Mouse (Mus musculus): ENCODE results near the gene Dmpk. TPM values are rescaled to one million over a fixed set of nuclear protein-coding genes. Genes with fewer than 3 reads are reported as not detected.

Dmpk gene
- polyA plus RNA-seq, 1 experiment from 2014 or later: 36.0 TPM

DNA sequence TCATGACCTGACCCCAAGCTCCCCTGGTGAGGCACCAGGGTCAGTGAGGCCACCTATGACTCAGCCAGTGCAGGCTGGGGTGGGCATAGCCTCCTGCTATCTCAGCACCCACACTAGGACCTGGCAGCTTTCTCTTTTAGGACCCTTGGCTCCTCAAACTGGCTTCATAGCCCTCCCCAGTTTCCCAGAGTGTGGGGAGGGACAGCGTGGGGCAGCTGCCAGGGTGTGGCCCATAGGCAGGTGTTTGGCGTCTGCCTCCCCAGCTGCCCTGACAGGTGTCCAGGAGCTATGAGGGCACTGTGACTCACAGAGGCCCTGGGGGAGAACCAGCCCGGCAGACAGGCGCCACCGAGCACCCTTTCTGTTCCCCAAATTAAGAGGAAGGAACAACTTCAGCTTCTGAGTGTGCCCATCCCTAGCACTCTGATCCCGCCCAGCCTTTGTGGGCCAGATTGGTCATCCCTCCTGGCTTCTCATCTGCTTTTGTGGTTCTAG, 675 bp downstream of the Dmpk start:
- peak overlapping the region; percentile 55 for H3K4me2 ChIP-seq (ENCODE audit: low read length)
- H3K9ac ChIP-seq (ENCODE audit: low read length): peak overlapping the region; percentile 64
- H3K36me3 ChIP-seq (ENCODE audit: control insufficient read depth, insufficient read depth, low read length): peaks cover 65% of the 10 kb centered on the region
- H3K4me1 ChIP-seq (ENCODE audit: control insufficient read depth in 2 of 2, insufficient read depth in 2 of 2, low read length in 2 of 2): peaks cover 35 to 51% of the 10 kb centered on the region in 2 experiments
- no peaks in the 10 kb centered on the region for H3K27me3 ChIP-seq (ENCODE audit: control insufficient read depth, insufficient read depth, low read length)
- ATAC-seq (ENCODE audit: insufficient number of reproducible peaks, insufficient read depth, low FRiP score, low read depth): no peak
- no peaks in the 10 kb centered on the region for H3K9me3 ChIP-seq (ENCODE audit: control insufficient read depth, low read length)
- 67% methylated on average over 6 of the region's 6 CpGs for WGBS
- H3K4me3 ChIP-seq (ENCODE audit: control insufficient read depth in 1 of 2, insufficient read depth in 1 of 2, low read depth in 1 of 2, low read length in 2 of 2): peak overlapping the region; percentile 29 to 30
- H3K27ac ChIP-seq (replicated peaks in 1 of 2; ENCODE audit: control insufficient read depth in 1 of 2, insufficient read depth in 1 of 2, low read depth in 2 of 2, low read length in 2 of 2): peak overlapping the region; percentile 50 to 78

DNA sequence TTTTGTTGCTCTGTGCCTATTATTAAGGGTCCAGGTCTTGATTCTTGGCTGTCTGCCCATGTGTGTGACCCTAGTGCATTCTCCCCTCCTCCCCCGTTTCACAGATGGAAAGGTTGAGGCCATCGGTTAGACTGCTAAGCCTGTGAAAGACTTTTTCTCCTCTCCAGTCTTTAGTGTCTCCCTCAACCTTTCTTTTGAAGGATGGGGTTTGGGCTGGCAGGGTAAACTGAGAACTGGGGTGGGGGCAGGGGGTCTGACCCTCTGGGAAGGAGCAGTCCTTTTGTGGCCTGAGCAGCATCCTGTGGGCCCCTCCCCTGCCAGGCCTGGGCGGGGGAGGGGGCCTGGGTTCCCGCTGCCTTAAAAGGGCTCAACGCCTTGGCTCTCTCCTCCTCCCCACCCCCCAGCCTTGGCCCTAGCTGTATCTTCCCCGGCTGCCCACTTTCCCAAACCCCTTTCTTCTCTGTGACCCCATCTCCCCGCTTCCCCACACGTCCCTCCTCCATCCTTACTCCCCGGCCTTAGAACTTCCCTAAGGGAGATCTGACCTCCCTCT, 1.3 kb downstream of the Dmpk start:
- Histone ChIP-seq H3K4me3 (ENCODE audit: control insufficient read depth in 1 of 2, insufficient read depth in 1 of 2, low read depth in 1 of 2, low read length in 2 of 2) (0 out of 4 replicates have a peak overlapping the region, but pooled peaks of 1 of the 2 experiments have one; percentile 2), H3K9ac (ENCODE audit: low read length) (peak overlapping the region; percentile 48), H3K27me3 (ENCODE audit: control insufficient read depth, insufficient read depth, low read length) (no peaks in the 10 kb centered on the region), H3K36me3 (ENCODE audit: control insufficient read depth, insufficient read depth, low read length) (peaks cover 65% of the 10 kb centered on the region), H3K4me2 (ENCODE audit: low read length) (peak overlapping the region; percentile 55), H3K4me1 (ENCODE audit: control insufficient read depth in 2 of 2, insufficient read depth in 2 of 2, low read length in 2 of 2) (peaks cover 35 to 47% of the 10 kb centered on the region in 2 experiments), H3K9me3 (ENCODE audit: control insufficient read depth, low read length) (no peaks in the 10 kb centered on the region), H3K27ac (replicated peaks in 1 of 2; ENCODE audit: control insufficient read depth in 1 of 2, insufficient read depth in 1 of 2, low read depth in 2 of 2, low read length in 2 of 2) (peak overlapping the region in 1 of 2 experiments; percentile 78; a peak in 2 of 4 replicates)
- 21% methylated on average over 9 of the region's 9 CpGs for WGBS
- ATAC-seq (ENCODE audit: insufficient number of reproducible peaks, insufficient read depth, low FRiP score, low read depth): no peak

DNA sequence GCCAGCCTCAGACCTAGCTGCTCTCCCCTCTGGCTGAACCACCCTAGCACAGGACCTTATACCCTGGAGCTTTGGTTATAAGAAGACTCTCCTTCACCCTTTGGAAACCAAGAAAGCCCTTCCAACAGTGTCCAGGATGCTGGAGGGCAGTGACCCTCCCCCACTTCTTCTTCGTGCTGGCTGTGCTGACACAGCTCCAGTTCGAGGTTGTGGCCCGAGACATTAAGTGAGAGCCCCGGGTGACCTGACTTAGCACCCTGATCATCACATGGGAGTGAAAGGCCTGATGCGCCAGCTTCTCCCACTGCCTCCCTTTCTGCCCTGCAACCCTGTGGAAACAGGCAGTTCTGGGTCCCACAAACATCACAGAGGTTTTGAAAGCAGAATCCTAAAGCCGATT, 1.8 kb downstream of the Dmpk start:
- Histone ChIP-seq H3K4me1 (ENCODE audit: control insufficient read depth in 2 of 2, insufficient read depth in 2 of 2, low read length in 2 of 2) (peaks cover 35 to 47% of the 10 kb centered on the region in 2 experiments), H3K27me3 (ENCODE audit: control insufficient read depth, insufficient read depth, low read length) (no peaks in the 10 kb centered on the region), H3K4me3 (ENCODE audit: control insufficient read depth in 1 of 2, insufficient read depth in 1 of 2, low read depth in 1 of 2, low read length in 2 of 2) (no peak overlapping the region), H3K27ac (replicated peaks in 1 of 2; ENCODE audit: control insufficient read depth in 1 of 2, insufficient read depth in 1 of 2, low read depth in 2 of 2, low read length in 2 of 2) (peak overlapping the region in 1 of 2 experiments; percentile 46; a peak in 2 of 4 replicates), H3K9me3 (ENCODE audit: control insufficient read depth, low read length) (no peaks in the 10 kb centered on the region), H3K36me3 (ENCODE audit: control insufficient read depth, insufficient read depth, low read length) (peaks cover 64% of the 10 kb centered on the region), H3K9ac (ENCODE audit: low read length) (peak overlapping the region; percentile 48), H3K4me2 (ENCODE audit: low read length) (peak overlapping the region; percentile 55)
- 8% methylated on average over 6 of the region's 6 CpGs for WGBS
- ATAC-seq (ENCODE audit: insufficient number of reproducible peaks, insufficient read depth, low FRiP score, low read depth): no peak

GRCm38 (mm10) chr7:19086042-19086441, 2.4 kb downstream of the Dmpk start:
- WGBS: 9% methylated on average over 14 of the region's 14 CpGs

GRCm38 (mm10) chr7:19086760-19087159, 3.1 kb downstream of the Dmpk start:
- H3K4me3 ChIP-seq (ENCODE audit: control insufficient read depth in 1 of 2, insufficient read depth in 1 of 2, low read depth in 1 of 2, low read length in 2 of 2): no peak overlapping the region
- 71% methylated on average over 18 of the region's 18 CpGs for WGBS
- H3K4me2 ChIP-seq (ENCODE audit: low read length): no peak overlapping the region
- ATAC-seq (ENCODE audit: insufficient number of reproducible peaks, insufficient read depth, low FRiP score, low read depth): no peak
- no peak overlapping the region for H3K9ac ChIP-seq (ENCODE audit: low read length)
- H3K4me1 ChIP-seq (ENCODE audit: control insufficient read depth in 2 of 2, insufficient read depth in 2 of 2, low read length in 2 of 2): peaks cover 36 to 49% of the 10 kb centered on the region in 2 experiments
- no peak overlapping the region for H3K27ac ChIP-seq (replicated peaks in 1 of 2; ENCODE audit: control insufficient read depth in 1 of 2, insufficient read depth in 1 of 2, low read depth in 2 of 2, low read length in 2 of 2)
- no peaks in the 10 kb centered on the region for H3K9me3 ChIP-seq (ENCODE audit: control insufficient read depth, low read length)
- H3K36me3 ChIP-seq (ENCODE audit: control insufficient read depth, insufficient read depth, low read length): peaks cover 62% of the 10 kb centered on the region
- H3K27me3 ChIP-seq (ENCODE audit: control insufficient read depth, insufficient read depth, low read length): no peaks in the 10 kb centered on the region

More at GRCm38 (mm10) chr7:19086042-19086441, 2.4 kb downstream of the Dmpk start:
- Histone ChIP-seq H3K9me3 (ENCODE audit: control insufficient read depth, low read length) (no peaks in the 10 kb centered on the region), H3K9ac (ENCODE audit: low read length) (peak overlapping the region; percentile 48), H3K4me1 (ENCODE audit: control insufficient read depth in 2 of 2, insufficient read depth in 2 of 2, low read length in 2 of 2) (peaks cover 35 to 47% of the 10 kb centered on the region in 2 experiments), H3K4me2 (ENCODE audit: low read length) (peak overlapping the region; percentile 55), H3K4me3 (ENCODE audit: control insufficient read depth in 1 of 2, insufficient read depth in 1 of 2, low read depth in 1 of 2, low read length in 2 of 2) (no peak overlapping the region), H3K27me3 (ENCODE audit: control insufficient read depth, insufficient read depth, low read length) (no peaks in the 10 kb centered on the region), H3K36me3 (ENCODE audit: control insufficient read depth, insufficient read depth, low read length) (peaks cover 64% of the 10 kb centered on the region), H3K27ac (replicated peaks in 1 of 2; ENCODE audit: control insufficient read depth in 1 of 2, insufficient read depth in 1 of 2, low read depth in 2 of 2, low read length in 2 of 2) (0 out of 4 replicates have a peak overlapping the region, but pooled peaks of 1 of the 2 experiments have one; percentile 46)
- no peak for ATAC-seq (ENCODE audit: insufficient number of reproducible peaks, insufficient read depth, low FRiP score, low read depth)

DNA sequence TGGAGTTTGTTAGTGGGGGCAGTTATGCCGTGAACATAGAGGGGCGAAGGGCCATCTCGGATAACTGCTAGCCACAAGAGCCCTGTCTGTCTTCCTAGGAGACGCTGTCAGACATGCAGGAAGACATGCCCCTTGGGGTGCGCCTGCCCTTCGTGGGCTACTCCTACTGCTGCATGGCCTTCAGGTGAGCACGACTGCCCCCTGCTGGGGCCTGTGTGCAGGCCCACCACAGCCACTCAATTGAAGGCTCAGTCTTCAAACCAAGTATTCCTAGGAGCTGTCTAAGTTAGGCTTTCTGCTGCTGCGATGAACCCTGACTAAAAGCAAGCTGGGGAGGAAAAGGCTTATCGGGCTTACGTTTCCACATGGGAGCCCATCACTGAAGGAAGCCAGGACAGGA, 5.2 kb downstream of the Dmpk start:
- H3K27me3 ChIP-seq (ENCODE audit: control insufficient read depth, insufficient read depth, low read length): no peaks in the 10 kb centered on the region
- no peak overlapping the region for H3K4me3 ChIP-seq (ENCODE audit: control insufficient read depth in 1 of 2, insufficient read depth in 1 of 2, low read depth in 1 of 2, low read length in 2 of 2)
- H3K4me1 ChIP-seq (ENCODE audit: control insufficient read depth in 2 of 2, insufficient read depth in 2 of 2, low read length in 2 of 2): peaks cover 40 to 46% of the 10 kb centered on the region in 2 experiments
- H3K9ac ChIP-seq (ENCODE audit: low read length): no peak overlapping the region
- no peak overlapping the region for H3K4me2 ChIP-seq (ENCODE audit: low read length)
- WGBS: 35% methylated on average over 10 of the region's 10 CpGs
- H3K9me3 ChIP-seq (ENCODE audit: control insufficient read depth, low read length): no peaks in the 10 kb centered on the region
- peaks cover 51% of the 10 kb centered on the region for H3K36me3 ChIP-seq (ENCODE audit: control insufficient read depth, insufficient read depth, low read length)
- ATAC-seq (ENCODE audit: insufficient number of reproducible peaks, insufficient read depth, low FRiP score, low read depth): no peak
- H3K27ac ChIP-seq (replicated peaks in 1 of 2; ENCODE audit: control insufficient read depth in 1 of 2, insufficient read depth in 1 of 2, low read depth in 2 of 2, low read length in 2 of 2): no peak overlapping the region

DNA sequence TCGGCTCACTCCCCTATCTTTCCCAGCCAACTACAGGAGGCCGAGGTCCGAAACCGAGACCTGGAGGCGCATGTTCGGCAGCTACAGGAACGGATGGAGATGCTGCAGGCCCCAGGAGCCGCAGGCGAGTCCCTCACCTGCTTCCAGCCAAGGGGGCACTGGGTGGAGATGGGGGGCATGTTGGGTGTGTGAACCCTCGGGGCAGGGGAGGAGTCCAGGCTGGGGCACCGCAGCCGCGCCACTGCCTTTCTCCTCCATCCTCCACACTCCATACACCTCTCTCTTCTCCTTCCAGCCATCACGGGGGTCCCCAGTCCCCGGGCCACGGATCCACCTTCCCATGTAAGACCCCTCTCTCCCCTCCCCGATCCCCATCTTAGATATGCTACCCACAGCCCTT, 8.3 kb downstream of the Dmpk start:
- H3K36me3 ChIP-seq (ENCODE audit: control insufficient read depth, insufficient read depth, low read length): peaks cover 52% of the 10 kb centered on the region
- no peaks in the 10 kb centered on the region for H3K27me3 ChIP-seq (ENCODE audit: control insufficient read depth, insufficient read depth, low read length)
- peak overlapping the region; percentile 66; the same call in 1 of the 2 replicates for H3K9ac ChIP-seq (ENCODE audit: low read length)
- H3K4me1 ChIP-seq (ENCODE audit: control insufficient read depth in 2 of 2, insufficient read depth in 2 of 2, low read length in 2 of 2): peaks cover 29 to 30% of the 10 kb centered on the region in 2 experiments
- H3K9me3 ChIP-seq (ENCODE audit: control insufficient read depth, low read length): no peaks in the 10 kb centered on the region
- ATAC-seq (ENCODE audit: insufficient number of reproducible peaks, insufficient read depth, low FRiP score, low read depth): no peak
- no peak overlapping the region for H3K4me3 ChIP-seq (ENCODE audit: control insufficient read depth in 1 of 2, insufficient read depth in 1 of 2, low read depth in 1 of 2, low read length in 2 of 2)
- WGBS: 48% methylated on average over 17 of the region's 17 CpGs
- H3K4me2 ChIP-seq (ENCODE audit: low read length): peak overlapping the region; percentile 87
- peak overlapping the region; percentile 92 to 100; a peak in 2 of 4 replicates for H3K27ac ChIP-seq (replicated peaks in 1 of 2; ENCODE audit: control insufficient read depth in 1 of 2, insufficient read depth in 1 of 2, low read depth in 2 of 2, low read length in 2 of 2)

Data from heart, embryonic 14.5 days (tissue).